Mouse (Mus musculus) thymus, adult 2 months (tissue): ENCODE data around the gene Sox6.

Source experiments
- CTCF ChIP-seq: fragments of 200-500 bp; IDR thresholded peaks from 2 replicates; pipeline ENCODE4 v1.5.1; 2012; ENCODE audit warnings: mild to moderate bottlenecking, control low read depth, low read length, moderate library complexity, borderline replicate concordance; ENCODE audit not compliant: control insufficient read depth, poor library complexity, insufficient read depth; ENCODE audit errors: extremely low read depth
- POLR2A ChIP-seq: fragments of 200-500 bp; IDR thresholded peaks from 2 replicates; pipeline ENCODE4 v1.6.1; 2012; ENCODE audit warnings: mild to moderate bottlenecking, low read length, control low read depth, moderate library complexity; ENCODE audit not compliant: control insufficient read depth, poor library complexity, insufficient read depth; ENCODE audit errors: extremely low read depth

GRCm38 (mm10) chr7:115466811-115467210 lies 571.8 kb downstream of the Sox6 start:
- TF ChIP-seq CTCF (no peak), POLR2A (no peak)
